Mouse (Mus musculus) erythroid progenitor cell, adult 5-6 weeks (primary cell): ENCODE data around the gene Gm3424. TPM values are rescaled to one million over a fixed set of nuclear protein-coding genes. Genes with fewer than 3 reads are reported as not detected.
"Not testable (repeated sequence)": the region's sequence is repeated elsewhere in the genome, so short reads cannot be mapped to it uniquely, and the experiment has no call there.

Experiments used
- ATAC-seq: replicated peaks from 2 replicates; pipeline ENCODE4 v1.8.0; 2016; ENCODE audit warnings: moderate number of reproducible peaks, mild to moderate bottlenecking, moderate TSS enrichment, inconsistent platforms; ENCODE audit not compliant: poor library complexity, low FRiP score, severe bottlenecking
- total RNA-seq, 2 experiments: library from RNA; stranded (forward) in 1 of 2; stranded (reverse) in 1 of 2; fragments of 150-400 nt in 1 of 2; fragments of 186-747, 209-891 nt in 1 of 2; gene quantifications; 2 replicates each; pipeline versions ENCODE4 v1.2.3 to v1.2.4; 2015 to 2017; ENCODE audit warnings: low replicate concordance in 2 of 2

Gm3424 gene
- total RNA-seq (2015; ENCODE audit: low replicate concordance) (not detected in 2 replicates), total RNA-seq (2017; ENCODE audit: low replicate concordance) (not detected in 2 replicates)

GRCm38 (mm10) chr14:5830229-5830628 lies at the start of gene Gm3424:
Gene Gm3424 (minus strand): TSS chr14:5830329.
- ATAC-seq, result not testable (repeated sequence)

- not testable (repeated sequence) for ATAC-seq
These were observed 49.7 kb upstream of the Gm3424 start for GRCm38 (mm10) chr14:5879791-5880190.

GRCm38 (mm10) chr14:5879136-5879535 lies 49.0 kb upstream of the Gm3424 start:
- ATAC-seq, result not testable (repeated sequence)

- ATAC-seq, result not testable (repeated sequence)
These were observed 25.8 kb upstream of the Gm3424 start for GRCm38 (mm10) chr14:5855911-5856310.

- not testable (repeated sequence) for ATAC-seq
These were observed 17.3 kb downstream of the Gm3424 start for GRCm38 (mm10) chr14:5812699-5813356.

- ATAC-seq, result not testable (repeated sequence)
These were observed 22.2 kb downstream of the Gm3424 start, which contains the start of gene Gm3383 for GRCm38 (mm10) chr14:5807882-5808281. Gene Gm3383 (minus strand): TSS chr14:5807982.

Other genes starting within 250 kb of the Gm3424 start
- gene Gm8265, start 197.3 kb downstream of the Gm3424 start, total RNA-seq (2015; ENCODE audit: low replicate concordance), result not detected in 2 replicates
- gene Gm8265, start 197.3 kb downstream of the Gm3424 start, total RNA-seq (2017; ENCODE audit: low replicate concordance), result not detected in 2 replicates
- not detected in 2 replicates for gene Gm9603, start 142.9 kb downstream of the Gm3424 start, total RNA-seq (2015; ENCODE audit: low replicate concordance)
- gene Gm9603, start 142.9 kb downstream of the Gm3424 start, total RNA-seq (2017; ENCODE audit: low replicate concordance), result not detected in 2 replicates
- not detected in 2 replicates for gene Gm3373, start 88.8 kb downstream of the Gm3424 start, total RNA-seq (2015; ENCODE audit: low replicate concordance)
- not detected in 2 replicates for gene Gm3373, start 88.8 kb downstream of the Gm3424 start, total RNA-seq (2017; ENCODE audit: low replicate concordance)
- not detected in 2 replicates for gene Gm3383, start 22.3 kb downstream of the Gm3424 start, total RNA-seq (2015; ENCODE audit: low replicate concordance)
- not detected in 2 replicates for gene Gm3383, start 22.3 kb downstream of the Gm3424 start, total RNA-seq (2017; ENCODE audit: low replicate concordance)
- gene Gm8237, start 50.1 kb upstream of the Gm3424 start, total RNA-seq (2015; ENCODE audit: low replicate concordance), result not detected in 2 replicates
- not detected in 2 replicates for gene Gm8237, start 50.1 kb upstream of the Gm3424 start, total RNA-seq (2017; ENCODE audit: low replicate concordance)
- not detected in 2 replicates for gene Gm3248, start 131.4 kb upstream of the Gm3424 start, total RNA-seq (2015; ENCODE audit: low replicate concordance)
- not detected in 2 replicates for gene Gm3248, start 131.4 kb upstream of the Gm3424 start, total RNA-seq (2017; ENCODE audit: low replicate concordance)
- gene Gm3453, start 148.8 kb upstream of the Gm3424 start, total RNA-seq (2015; ENCODE audit: low replicate concordance), result not detected in 2 replicates
- gene Gm3453, start 148.8 kb upstream of the Gm3424 start, total RNA-seq (2017; ENCODE audit: low replicate concordance), result not detected in 2 replicates
- not detected in 2 replicates for gene Gm6337, start 227.9 kb upstream of the Gm3424 start, total RNA-seq (2015; ENCODE audit: low replicate concordance)
- not detected in 2 replicates for gene Gm6337, start 227.9 kb upstream of the Gm3424 start, total RNA-seq (2017; ENCODE audit: low replicate concordance)